Comparison of ENCODE assay signal across 10 mouse cellular contexts in genomic region chr8:123630841-123631251, GRCm38 (mm10). TPM values are rescaled to one million over a fixed set of nuclear protein-coding genes. Genes with fewer than 3 reads are reported as not detected.
DNase-seq lines count a peak whose midpoint lies in the region; ATAC-seq and TF ChIP-seq lines count a peak whose summit lies in the region.
"Had no signal": no experiment of that assay in that cellular context is flagged by ENCODE, and none has a peak within 500 bp of the region (broad histone marks: within the 10 kb centered on the region; RNA-seq: fewer than 3 reads in every experiment).

No protein-coding gene starts in this region.

- no peak for TF ChIP-seq CTCF in brain, embryonic 14.5 days (IDR thresholded peaks at IDR 0.05; ENCODE audit: borderline replicate concordance, extremely low read depth, insufficient read depth, insufficient read length)
- no peak for TF ChIP-seq CTCF in gastrocnemius, adult 2 months (IDR thresholded peaks at IDR 0.05)

- peaks cover 15% of the 10 kb centered on the region for H3K4me1 ChIP-seq in heart, embryonic 12.5 days (replicated peaks)
- peaks cover 12% of the 10 kb centered on the region for H3K4me1 ChIP-seq in hindbrain, embryonic 14.5 days (replicated peaks; ENCODE audit: control insufficient read depth, insufficient read depth, low read length)
- peaks cover 5% of the 10 kb centered on the region; the same call in 1 of the 2 replicates for H3K4me1 ChIP-seq in midbrain, embryonic 14.5 days (ENCODE audit: control insufficient read depth, insufficient read depth, low read length)

- WGBS in heart, embryonic 12.5 days: 32% methylated on average over 12 of the region's 12 CpGs
- 28% methylated on average over 12 of the region's 12 CpGs for WGBS in hindbrain, embryonic 14.5 days
- WGBS in midbrain, embryonic 14.5 days: 29% methylated on average over 12 of the region's 12 CpGs

- H3K27me3 ChIP-seq in heart, embryonic 12.5 days (replicated peaks): peaks cover 24% of the 10 kb centered on the region
- peaks cover 9% of the 10 kb centered on the region for H3K27me3 ChIP-seq in hindbrain, embryonic 14.5 days (ENCODE audit: control insufficient read depth, insufficient read depth, low read length)
- peaks cover 3% of the 10 kb centered on the region; the same call in 1 of the 2 replicates for H3K27me3 ChIP-seq in midbrain, embryonic 14.5 days (ENCODE audit: control insufficient read depth, insufficient read depth, low read length)

- no peaks in the 10 kb centered on the region for H3K36me3 ChIP-seq in heart, embryonic 12.5 days
- no peaks in the 10 kb centered on the region for H3K36me3 ChIP-seq in hindbrain, embryonic 14.5 days (replicated peaks; ENCODE audit: control insufficient read depth, insufficient read depth)
- no peaks in the 10 kb centered on the region for H3K36me3 ChIP-seq in midbrain, embryonic 14.5 days (ENCODE audit: control insufficient read depth, insufficient read depth, low read length)

- intact Hi-C loops in heart, postnatal 36 days (cut with DNase I): no loop called here
- intact Hi-C loops in gastrocnemius, adult 2 months (cut with DNase I): no loop called here

- peak overlapping the region; percentile 61 for H3K4me2 ChIP-seq in heart, embryonic 12.5 days
- H3K4me2 ChIP-seq in hindbrain, embryonic 14.5 days (replicated peaks): peak overlapping the region; percentile 40
- H3K4me2 ChIP-seq in midbrain, embryonic 14.5 days (ENCODE audit: low read length): peak overlapping the region; percentile 35

- TF ChIP-seq POLR2A in brain, embryonic 14.5 days (IDR thresholded peaks at IDR 0.05; ENCODE audit: borderline replicate concordance, extremely low read depth, insufficient read depth, insufficient read length, poor library complexity, severe bottlenecking): no peak

- ATAC-seq in heart, embryonic 12.5 days (ENCODE audit: insufficient number of reproducible peaks, low FRiP score): no peak
- no peak for ATAC-seq in hindbrain, embryonic 14.5 days (ENCODE audit: low FRiP score)
- ATAC-seq in midbrain, embryonic 14.5 days (ENCODE audit: low FRiP score, low TSS enrichment): no peak

- DNase-seq in heart, postnatal 36 days: no peak
- DNase-seq in brain, embryonic 14.5 days (ENCODE audit: low read depth): peak; percentile 28
- peak; percentile 29 for DNase-seq in hindbrain, embryonic 14.5 days (ENCODE audit: low spot score)
- DNase-seq in midbrain, embryonic 14.5 days: no peak
- DNase-seq in gastrocnemius, adult 2 months: no peak
- no peak for DNase-seq in layer of hippocampus, adult 9-10 months (ENCODE audit: low spot score)
- DNase-seq in adrenal gland, postnatal 10 days: no peak
- DNase-seq: gastrocnemius, postnatal 36 days; lung, postnatal 36 days had no signal

- H3K27ac ChIP-seq in heart, embryonic 12.5 days (ENCODE audit: poor library complexity, severe bottlenecking): no peak overlapping the region
- H3K27ac ChIP-seq in hindbrain, embryonic 14.5 days: no peak overlapping the region
- H3K27ac ChIP-seq in midbrain, embryonic 14.5 days (replicated peaks; ENCODE audit: low read depth, low read length): no peak overlapping the region
- no peak overlapping the region for H3K27ac ChIP-seq in gastrocnemius, adult 2 months

- peak overlapping the region; percentile 26 for H3K4me3 ChIP-seq in heart, embryonic 12.5 days
- peak overlapping the region; percentile 13; the same call in 1 of the 2 replicates for H3K4me3 ChIP-seq in hindbrain, embryonic 14.5 days (replicated peaks; ENCODE audit: low read length)
- H3K4me3 ChIP-seq in midbrain, embryonic 14.5 days (replicated peaks; ENCODE audit: low read depth, low read length): peak overlapping the region; percentile 13; the same call in 1 of the 2 replicates
- H3K4me3 ChIP-seq in gastrocnemius, adult 2 months: no peak overlapping the region

- no peaks in the 10 kb centered on the region for H3K9me3 ChIP-seq in heart, embryonic 12.5 days (replicated peaks)
- H3K9me3 ChIP-seq in hindbrain, embryonic 14.5 days (ENCODE audit: control insufficient read depth, low read length): no peaks in the 10 kb centered on the region
- no peaks in the 10 kb centered on the region for H3K9me3 ChIP-seq in midbrain, embryonic 14.5 days (ENCODE audit: control insufficient read depth, low read length)

- H3K9ac ChIP-seq in heart, embryonic 12.5 days: no peak overlapping the region
- peak overlapping the region; percentile 20; the same call in 1 of the 2 replicates for H3K9ac ChIP-seq in hindbrain, embryonic 14.5 days
- no peak overlapping the region; the same call in 1 of the 2 replicates for H3K9ac ChIP-seq in midbrain, embryonic 14.5 days (replicated peaks; ENCODE audit: low read length)

RNA-seq across cellular contexts. Expression of gene Rhou, which starts 22.9 kb away (rescaled TPM):
- polyA plus RNA-seq in heart, embryonic 12.5 days (2016; fragmentation: Nextera tagmentation; extraction: Ambion mirVana): 10.7 and 13.4 TPM in 2 replicates
- total RNA-seq in heart, postnatal 36 days (2021): 1 to 10 TPM; 6.6 to 8.3 TPM
- polyA plus RNA-seq in brain, embryonic 14.5 days (2012; rRNA removed): 20.9 and 30.1 TPM in 2 replicates
- polyA plus RNA-seq in hindbrain, embryonic 14.5 days (2014; fragmentation: Nextera tagmentation; extraction: Ambion mirVana): 14.3 and 14.9 TPM in 2 replicates
- 10.0 and 12.9 TPM in 2 replicates for polyA plus RNA-seq in midbrain, embryonic 14.5 days (2014; fragmentation: Nextera tagmentation; extraction: Ambion mirVana)
- 10 to 100 TPM; 15.2 to 44.8 TPM for total RNA-seq in gastrocnemius, adult 2 months (2021)
- total RNA-seq in adrenal gland, postnatal 10 days (2021): 10 to 100 TPM; 42.8 to 48.5 TPM

Comparison
In these comparisons a context has a peak if more than half of its experiments do, and no peak if none do; other contexts are left out.
1. DNase-seq: peak in brain, embryonic 14.5 days (single experiment) and hindbrain, embryonic 14.5 days (single experiment); none in heart, postnatal 36 days (0 of 2), midbrain, embryonic 14.5 days (single experiment), gastrocnemius, adult 2 months (single experiment), layer of hippocampus, adult 9-10 months (single experiment) and adrenal gland, postnatal 10 days (single experiment).
2. Peak in every context shown above with its lines, with median percentiles within 50 percentile points of each other: H3K4me2 ChIP-seq.